Mouse (Mus musculus) kidney, adult 2 months (tissue): ENCODE results near the gene Phyhd1. TPM values are rescaled to one million over a fixed set of nuclear protein-coding genes. Genes with fewer than 3 reads are reported as not detected.
A peak's percentile ranks its signal among the peaks of the same experiment; 100 is the strongest.

Source experiments
- DNase-seq: peaks from one replicate; pipeline ENCODE4 v3.0.0; 2021
- H3K27ac ChIP-seq: fragments of 200-500 bp; 2 replicates; pipeline ENCODE4 v1.5.1; 2012; ENCODE audit warnings: low read depth, low read length, control low read depth, inconsistent platforms; ENCODE audit not compliant: insufficient read depth
- H3K27me3 ChIP-seq: fragments of 200-500 bp; replicated peaks from 2 replicates; pipeline ENCODE4 v1.6.1; 2012; ENCODE audit warnings: mild to moderate bottlenecking, moderate library complexity, low read length, inconsistent platforms; ENCODE audit not compliant: control insufficient read depth, insufficient read depth
- H3K36me3 ChIP-seq: fragments of 200-500 bp; 2 replicates; pipeline ENCODE4 v1.6.1; 2012; ENCODE audit warnings: mild to moderate bottlenecking, moderate library complexity, low read length, inconsistent platforms; ENCODE audit not compliant: control insufficient read depth, insufficient read depth
- H3K4me1 ChIP-seq: fragments of 200-500 bp; 2 replicates; pipeline ENCODE4 v1.6.1; 2011; ENCODE audit warnings: low read length; ENCODE audit not compliant: control insufficient read depth, insufficient read depth
- H3K4me3 ChIP-seq: fragments of 200-500 bp; 2 replicates; pipeline ENCODE4 v1.5.1; 2011; ENCODE audit warnings: mild to moderate bottlenecking, low read depth, low read length, control low read depth; ENCODE audit not compliant: insufficient read depth
- CTCF ChIP-seq: fragments of 200-500 bp; conservative IDR thresholded peaks from 2 replicates; pipeline ENCODE4 v1.5.1; 2011; ENCODE audit warnings: low read depth, mild to moderate bottlenecking, control low read depth, low read length, moderate library complexity, mixed read lengths; ENCODE audit not compliant: insufficient read depth, insufficient read length
- POLR2A ChIP-seq: fragments of 200-500 bp; IDR thresholded peaks from one replicate; pipeline ENCODE4 v1.6.1; 2011; ENCODE audit warnings: low read depth, low read length, control low read depth
- WGBS: fragments of 180-500 bp; shearing (Covaris S2); methylation state at CpG from one replicate; pipeline ENCODE4 v1.1.7; 2018; 5-methylcytosine and 5-hydroxymethylcytosine counted together
- polyA plus RNA-seq: library from polyadenylated mRNA; depleted of rRNA; stranded (reverse); fragments of >200 nt; gene quantifications from 2 replicates; pipeline ENCODE4 v1.2.3, GENCODE M21; 2012

Phyhd1 gene
- polyA plus RNA-seq, 1 experiment = 117 TPM

DNA sequence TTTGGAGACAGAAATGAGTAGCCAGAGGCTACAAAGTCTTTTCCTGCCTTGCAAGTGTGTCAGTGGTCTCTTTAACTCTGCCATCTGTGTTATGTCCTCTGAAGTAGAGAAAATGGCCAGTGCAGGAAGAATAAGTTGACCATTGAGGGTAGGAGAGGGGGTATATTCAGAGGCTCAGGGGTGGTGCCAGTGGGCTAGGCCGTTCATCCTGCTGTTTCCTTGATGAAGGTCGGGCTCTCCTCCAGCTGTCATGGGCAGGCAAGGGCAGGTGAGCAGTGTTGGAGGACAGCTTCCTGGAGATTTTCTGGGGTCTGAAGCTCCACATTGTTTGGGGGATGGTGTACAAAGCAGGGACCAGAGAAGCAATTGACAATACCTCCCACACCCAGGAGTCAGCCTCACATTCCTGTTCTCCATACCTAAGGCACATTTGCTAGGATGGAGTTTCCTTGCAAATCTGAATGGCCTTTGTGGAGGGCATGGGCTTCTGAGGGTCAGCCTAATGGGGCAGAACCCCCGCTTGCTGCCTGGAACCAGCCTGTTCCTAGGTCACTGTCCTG is 27.0 kb upstream of the Phyhd1 start:
- WGBS = 29% methylated on average over 3 of the region's 3 CpGs
- Histone ChIP-seq H3K4me1 (peaks cover 23% of the 10 kb centered on the region), H3K36me3 (0 out of 2 replicates have a peak, but pooled peaks cover 2% of the 10 kb centered on the region), H3K27ac (peak overlapping the region; percentile 94), H3K4me3 (peak overlapping the region; percentile 93), H3K27me3 (no peaks in the 10 kb centered on the region)
- TF ChIP-seq POLR2A (no peak), CTCF (no peak)
- no peak for DNase-seq

DNA sequence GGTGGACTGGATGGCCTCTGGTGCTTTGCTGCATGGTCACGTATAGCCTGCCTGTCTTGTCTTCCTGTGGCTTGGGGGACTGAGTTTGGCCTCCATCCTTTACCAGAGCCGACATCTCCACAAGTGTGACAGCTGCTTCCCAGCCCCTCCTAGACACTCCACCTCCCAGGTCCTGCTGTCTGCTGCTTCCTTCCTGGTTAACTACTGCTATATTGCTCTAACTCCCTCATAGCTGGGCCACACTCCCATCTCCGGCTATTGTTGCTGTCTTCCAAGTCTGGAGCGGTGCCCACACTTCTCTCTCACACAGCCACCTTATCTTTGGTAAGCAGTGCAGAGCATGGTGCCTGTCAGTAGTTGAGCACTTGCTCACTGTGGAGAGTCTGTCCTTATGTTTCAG is 26.2 kb upstream of the Phyhd1 start:
- H3K4me1 ChIP-seq = peaks cover 25% of the 10 kb centered on the region
- 0 out of 2 replicates have a peak, but pooled peaks cover 2% of the 10 kb centered on the region for H3K36me3 ChIP-seq
- H3K27ac ChIP-seq = peak overlapping the region; percentile 94
- WGBS = 38% methylated on average over 4 of the region's 4 CpGs
- H3K4me3 ChIP-seq = peak overlapping the region; percentile 8; the same call in 1 of the 2 replicates
- peak; percentile 88 for DNase-seq
- TF ChIP-seq POLR2A (peak; percentile 21), CTCF (no peak)
- no peaks in the 10 kb centered on the region for H3K27me3 ChIP-seq

DNA sequence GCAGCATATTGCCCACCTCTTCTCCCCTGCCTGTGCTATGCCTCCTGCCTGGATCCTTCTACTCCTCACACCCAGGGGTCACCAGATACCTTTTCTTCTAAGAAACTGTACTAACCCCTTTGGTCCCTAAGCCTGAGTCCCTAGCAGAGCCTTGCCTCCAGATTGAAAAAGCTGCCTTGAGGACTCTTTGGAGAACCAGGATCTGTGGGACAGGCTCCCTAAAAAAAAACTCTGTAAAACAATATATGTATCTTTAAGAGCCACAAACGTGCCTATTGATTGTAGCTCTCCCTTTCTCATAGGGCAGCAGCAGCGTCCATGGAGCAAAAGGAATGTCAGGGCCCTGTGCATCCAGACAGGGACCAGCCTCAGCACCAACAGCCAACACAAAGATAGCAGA is 25.7 kb upstream of the Phyhd1 start, which contains the start of gene Gm28035:
Gm28035 (plus strand) TSS at position 301 of the 400 bp plus-strand sequence.
- Histone ChIP-seq H3K4me1 (peaks cover 25% of the 10 kb centered on the region), H3K36me3 (0 out of 2 replicates have a peak, but pooled peaks cover 2% of the 10 kb centered on the region), H3K4me3 (peak within 1 kb of the TSS; percentile 8), H3K27ac (peak within 1 kb of the TSS; percentile 94), H3K27me3 (no peaks in the 10 kb centered on the region)
- DNase-seq = no peak
- 67% methylated on average over 2 of the region's 2 CpGs for WGBS
- TF ChIP-seq CTCF (no peak), POLR2A (no peak)

DNA sequence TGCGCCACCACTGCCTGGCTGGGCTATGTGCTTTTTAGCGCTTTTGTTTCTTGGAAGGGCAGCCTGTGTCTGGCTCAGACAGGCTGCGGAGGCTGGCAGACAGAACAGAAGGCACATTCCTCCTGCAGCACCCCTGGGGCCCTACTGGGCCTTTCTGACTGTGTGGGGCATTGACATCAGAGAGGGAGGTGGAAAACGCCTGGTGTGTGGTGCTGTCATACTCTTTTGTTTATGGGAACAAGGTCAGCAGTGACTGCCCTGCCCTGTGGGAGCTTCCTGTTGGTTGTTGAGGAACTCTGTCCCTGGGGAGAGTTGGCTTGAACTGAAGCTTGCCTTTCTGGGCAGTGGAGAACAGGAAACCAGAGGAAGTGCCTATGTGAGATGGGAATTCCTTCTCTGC is 23.5 kb upstream of the Phyhd1 start:
- H3K4me3 ChIP-seq = no peak overlapping the region
- peak; percentile 95 for DNase-seq
- 0 out of 2 replicates have a peak, but pooled peaks cover 2% of the 10 kb centered on the region for H3K36me3 ChIP-seq
- H3K27me3 ChIP-seq = no peaks in the 10 kb centered on the region
- TF ChIP-seq POLR2A = no peak
- no peak for TF ChIP-seq CTCF
- WGBS = 22% methylated on average over 4 of the region's 4 CpGs
- H3K4me1 ChIP-seq = peaks cover 25% of the 10 kb centered on the region
- peak overlapping the region; percentile 86 for H3K27ac ChIP-seq

DNA sequence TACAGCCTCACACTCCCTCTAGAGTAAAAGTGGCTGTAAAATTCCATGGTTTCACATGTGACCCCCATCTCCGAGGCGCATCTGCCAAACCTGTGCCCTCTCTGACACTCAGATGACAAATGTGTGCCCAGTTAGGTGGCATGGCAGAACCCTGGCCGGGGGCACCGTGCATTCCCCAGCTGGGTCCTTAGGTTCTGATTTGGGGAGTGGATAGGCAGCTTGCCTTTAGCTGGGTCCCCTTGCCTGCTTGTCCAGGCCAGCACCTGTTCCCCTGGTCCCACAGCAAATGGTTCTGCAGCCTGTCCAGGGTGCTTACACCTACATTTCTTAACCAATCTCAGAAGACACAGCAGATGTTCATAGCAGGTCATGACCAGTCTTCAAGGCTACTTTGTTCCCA is 22.6 kb upstream of the Phyhd1 start:
- Histone ChIP-seq H3K27ac (peak overlapping the region; percentile 86), H3K27me3 (no peaks in the 10 kb centered on the region), H3K4me1 (peaks cover 25% of the 10 kb centered on the region), H3K36me3 (0 out of 2 replicates have a peak, but pooled peaks cover 2% of the 10 kb centered on the region), H3K4me3 (no peak overlapping the region)
- 66% methylated on average over 4 of the region's 4 CpGs for WGBS
- TF ChIP-seq CTCF (no peak), POLR2A (no peak)
- DNase-seq = no peak

DNA sequence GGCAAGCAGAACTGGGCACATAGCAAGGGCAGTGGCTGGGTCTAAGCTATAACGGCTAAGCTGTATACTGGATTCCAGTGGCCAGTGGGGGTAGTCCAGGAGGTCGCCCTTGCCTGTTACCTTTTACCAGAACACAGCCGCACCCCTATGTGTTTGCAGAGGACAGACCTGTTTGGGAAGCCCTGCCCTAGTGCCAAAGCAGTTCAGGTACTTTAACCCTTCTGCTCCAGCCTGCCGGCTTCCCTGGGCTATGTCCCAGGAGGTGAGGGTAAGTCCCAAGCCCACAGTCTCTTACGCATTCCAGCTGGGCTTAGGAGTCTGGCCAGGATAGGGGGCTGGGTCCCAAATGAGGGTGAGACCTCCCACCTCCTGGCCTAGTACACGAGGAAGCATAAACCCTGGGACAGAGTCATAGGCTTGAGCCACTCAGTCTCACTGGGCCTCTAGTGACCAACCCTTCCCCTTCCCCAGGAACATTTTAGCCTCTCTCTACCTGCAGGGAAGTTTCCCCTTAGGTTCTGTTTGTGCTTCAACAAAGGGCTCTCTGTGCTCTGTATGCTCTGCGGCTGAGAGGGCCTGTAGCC is 21.3 kb upstream of the Phyhd1 start:
- Histone ChIP-seq H3K4me3 (no peak overlapping the region), H3K27me3 (no peaks in the 10 kb centered on the region), H3K36me3 (0 out of 2 replicates have a peak, but pooled peaks cover 2% of the 10 kb centered on the region), H3K4me1 (peaks cover 13% of the 10 kb centered on the region), H3K27ac (peak overlapping the region; percentile 35; the same call in 1 of the 2 replicates)
- 37% methylated on average over 7 of the region's 7 CpGs for WGBS
- DNase-seq = no peak
- TF ChIP-seq CTCF (no peak), POLR2A (no peak)

DNA sequence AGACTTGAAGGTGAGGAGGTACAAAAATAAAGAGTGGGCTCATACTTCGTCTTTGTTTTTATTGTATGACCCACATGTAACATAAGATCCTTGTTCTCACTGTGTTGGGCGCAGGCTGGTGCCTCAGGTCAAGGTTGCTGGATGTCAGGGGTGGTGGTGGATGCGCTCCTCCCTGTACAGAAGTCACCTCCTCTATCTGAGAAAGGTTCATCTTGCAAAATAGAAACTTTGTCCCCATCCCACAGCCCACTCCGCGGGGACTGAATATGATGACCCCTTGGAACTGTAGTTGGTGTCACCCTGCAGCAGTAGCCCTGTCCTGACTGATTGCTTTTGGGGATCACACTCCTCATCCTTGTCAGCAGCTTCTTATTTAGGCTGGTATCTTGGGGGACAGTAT is 19.0 kb upstream of the Phyhd1 start:
- H3K36me3 ChIP-seq = no peaks in the 10 kb centered on the region

More for the DNA sequence above, 19.0 kb upstream of the Phyhd1 start:
- TF ChIP-seq CTCF (no peak), POLR2A (no peak)
- H3K27me3 ChIP-seq = no peaks in the 10 kb centered on the region
- H3K4me1 ChIP-seq = peaks cover 20% of the 10 kb centered on the region
- no peak overlapping the region for H3K4me3 ChIP-seq
- 73% methylated on average over 5 of the region's 5 CpGs for WGBS
- DNase-seq = no peak
- H3K27ac ChIP-seq = no peak overlapping the region
